Mouse (Mus musculus) liver, embryonic 16.5 days (tissue): ENCODE data around the gene Fbxo39. TPM values are rescaled to one million over a fixed set of nuclear protein-coding genes. Genes with fewer than 3 reads are reported as not detected.

Experiments
- ATAC-seq: fragments of 200-750 bp; cut with Nextera tagmentation; 2 replicates; pipeline ENCODE4 v1.8.0; 2017; ENCODE audit warnings: low read depth, mild to moderate bottlenecking, moderate number of reproducible peaks, moderate library complexity
- H3K27ac ChIP-seq: fragments of 300-500 bp; sonication (generic); 2 replicates; pipeline ENCODE4 v1.5.1; 2014; ENCODE audit warnings: mild to moderate bottlenecking, low read length
- H3K27me3 ChIP-seq: fragments of 300-500 bp; sonication (generic); 2 replicates; pipeline ENCODE4 v1.6.1; 2014; ENCODE audit warnings: low read depth, low read length, mixed read lengths; ENCODE audit not compliant: control insufficient read depth, insufficient read depth
- H3K36me3 ChIP-seq: fragments of 300-500 bp; sonication (generic); 2 replicates; pipeline ENCODE4 v1.6.1; 2014; ENCODE audit warnings: mild to moderate bottlenecking; ENCODE audit not compliant: control insufficient read depth, insufficient read depth
- H3K4me1 ChIP-seq: fragments of 300-500 bp; sonication (generic); 2 replicates; pipeline ENCODE4 v1.6.1; 2014; ENCODE audit warnings: low read depth, low read length, mixed read lengths; ENCODE audit not compliant: control insufficient read depth
- H3K4me2 ChIP-seq: fragments of 300-500 bp; sonication (generic); 2 replicates; pipeline ENCODE4 v1.6.1; 2014; ENCODE audit warnings: low read depth, low read length, mixed read lengths
- H3K4me3 ChIP-seq: fragments of 300-500 bp; sonication (generic); 2 replicates; pipeline ENCODE4 v1.5.1; 2014; ENCODE audit warnings: low read depth, mild to moderate bottlenecking, low read length
- H3K9ac ChIP-seq: fragments of 300-500 bp; sonication (generic); 2 replicates; pipeline ENCODE4 v1.6.1; 2014; ENCODE audit warnings: low read depth, low read length
- H3K9me3 ChIP-seq: fragments of 300-500 bp; sonication (generic); replicated peaks from 2 replicates; pipeline ENCODE4 v1.6.1; 2016; ENCODE audit warnings: low read length; ENCODE audit not compliant: control insufficient read depth
- WGBS: fragments of 180-500 bp; shearing (Covaris S2); extraction: QIAGEN DNeasy Blood & Tissue Kit; methylation state at CpG from one replicate; pipeline ENCODE4 v1.1.7; 2014; ENCODE audit not compliant: insufficient replicate concordance; 5-methylcytosine and 5-hydroxymethylcytosine counted together
- polyA plus RNA-seq: library from polyadenylated mRNA; unstranded; fragments of >200 nt; fragmentation: Nextera tagmentation; extraction: Ambion mirVana; gene quantifications from 2 replicates; pipeline ENCODE4 v1.2.1, GENCODE M21; 2015

The Fbxo39 gene
- polyA plus RNA-seq, 1 experiment from 2014 or later: not detected

DNA sequence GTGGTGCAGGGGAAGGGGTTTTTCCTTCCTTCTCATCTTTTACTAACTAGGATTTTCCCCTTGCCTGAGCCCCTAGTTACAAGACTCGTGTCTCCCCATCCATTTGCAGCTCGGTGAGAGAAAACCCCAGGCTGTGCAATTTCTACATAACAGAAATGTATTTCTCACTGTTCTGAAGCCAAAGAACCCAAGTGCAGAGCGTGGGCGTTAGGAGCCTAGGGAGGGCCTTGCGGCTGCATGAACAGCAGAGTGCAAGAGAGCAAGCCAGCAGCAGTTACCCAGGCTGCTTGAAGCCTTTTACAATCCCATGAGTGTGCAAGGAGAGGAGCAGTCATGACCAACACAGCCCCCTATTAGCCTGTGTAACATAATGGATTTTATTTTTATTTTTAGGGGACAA lies 6.8 kb upstream of the Fbxo39 start:
- Histone ChIP-seq H3K27me3 (no peaks in the 10 kb centered on the region), H3K4me1 (no peaks in the 10 kb centered on the region), H3K4me2 (no peak overlapping the region), H3K36me3 (no peaks in the 10 kb centered on the region), H3K27ac (no peak overlapping the region), H3K4me3 (no peak overlapping the region), H3K9me3 (no peaks in the 10 kb centered on the region), H3K9ac (no peak overlapping the region)
- ATAC-seq: no peak
- 58% methylated on average over 5 of the region's 5 CpGs for WGBS

DNA sequence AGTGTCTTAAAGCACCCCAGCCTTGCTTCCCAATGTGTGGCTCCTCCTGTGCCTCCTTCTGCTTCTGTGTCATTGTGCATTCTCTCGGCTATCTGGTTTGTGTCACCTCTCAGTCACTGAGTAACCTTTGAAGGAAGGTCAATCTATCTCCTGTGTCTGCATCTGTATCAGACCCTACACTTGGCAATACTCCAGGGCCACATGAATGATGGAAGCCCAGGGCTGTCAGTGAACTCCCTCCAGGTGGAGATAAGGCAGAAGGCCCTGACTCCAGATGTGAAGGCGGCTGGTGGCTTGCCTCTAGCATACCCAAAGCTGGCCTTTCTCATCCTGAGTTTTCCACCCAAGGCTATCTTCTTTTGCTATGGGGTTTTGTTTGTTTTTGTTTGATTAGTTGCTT lies 5.3 kb upstream of the Fbxo39 start:
- no peaks in the 10 kb centered on the region for H3K36me3 ChIP-seq
- no peak overlapping the region for H3K4me3 ChIP-seq
- no peak for ATAC-seq
- H3K27me3 ChIP-seq: peaks cover 5% of the 10 kb centered on the region
- 21% methylated on average over 2 of the region's 2 CpGs for WGBS
- H3K9ac ChIP-seq: no peak overlapping the region
- no peaks in the 10 kb centered on the region for H3K4me1 ChIP-seq
- H3K27ac ChIP-seq: no peak overlapping the region
- no peaks in the 10 kb centered on the region for H3K9me3 ChIP-seq
- no peak overlapping the region for H3K4me2 ChIP-seq

DNA sequence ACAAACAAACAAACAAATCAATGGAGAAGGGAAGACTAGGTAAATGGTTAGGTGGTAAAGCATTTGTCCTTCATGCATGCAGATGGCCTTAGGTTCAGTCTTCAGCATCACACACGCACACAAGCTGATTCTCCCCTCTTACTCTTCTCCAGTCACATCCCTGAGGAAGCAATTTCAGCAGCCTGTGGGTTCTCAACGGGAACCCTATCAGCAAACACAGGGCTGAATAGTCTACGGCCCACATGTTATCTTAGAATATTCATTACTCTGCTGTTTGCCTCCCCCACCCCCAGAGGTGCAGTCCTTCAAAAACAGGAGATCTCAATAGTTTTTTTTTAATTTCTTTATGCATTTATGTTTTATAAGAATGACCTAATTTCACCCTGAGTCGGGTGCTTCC lies 3.8 kb upstream of the Fbxo39 start:
- Histone ChIP-seq H3K9ac (no peak overlapping the region), H3K27ac (no peak overlapping the region), H3K27me3 (peaks cover 14% of the 10 kb centered on the region), H3K4me3 (no peak overlapping the region), H3K4me2 (no peak overlapping the region), H3K9me3 (no peaks in the 10 kb centered on the region), H3K4me1 (no peaks in the 10 kb centered on the region), H3K36me3 (no peaks in the 10 kb centered on the region)
- 33% methylated on average over 4 of the region's 4 CpGs for WGBS
- ATAC-seq: no peak

DNA sequence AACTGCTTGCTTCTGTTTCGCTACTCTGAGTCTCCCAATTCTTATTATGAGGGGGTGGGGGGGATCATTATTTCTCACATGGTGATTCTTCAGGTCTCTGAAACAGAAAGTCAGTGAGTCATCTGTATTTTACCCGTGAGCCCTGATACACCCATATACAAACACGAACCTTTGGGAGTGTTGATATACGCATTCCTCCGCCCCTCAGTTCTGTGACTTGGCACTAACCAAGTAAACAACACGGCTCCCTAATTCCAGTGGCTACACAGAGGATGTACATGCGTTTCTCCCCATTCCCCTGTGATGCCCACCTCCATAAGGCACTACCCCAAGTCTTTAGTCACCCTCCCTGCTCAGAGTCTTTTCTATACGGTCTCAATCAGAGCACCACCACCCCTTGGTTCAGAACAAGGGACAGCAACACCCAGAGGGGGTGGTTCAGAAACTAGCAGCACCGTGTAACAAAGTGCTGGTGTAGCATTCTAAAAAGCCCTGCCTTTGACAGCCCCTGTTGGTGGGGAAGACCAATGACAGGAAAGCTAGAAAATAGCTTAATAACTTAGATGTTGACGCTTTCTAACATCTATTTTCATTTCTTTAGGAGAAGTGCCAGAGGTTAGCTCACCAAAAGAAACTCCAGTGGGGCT lies 2.8 kb upstream of the Fbxo39 start:
- no peak overlapping the region for H3K9ac ChIP-seq
- peaks cover 14% of the 10 kb centered on the region for H3K27me3 ChIP-seq
- H3K4me3 ChIP-seq: no peak overlapping the region
- no peaks in the 10 kb centered on the region for H3K36me3 ChIP-seq
- no peak overlapping the region for H3K4me2 ChIP-seq
- H3K27ac ChIP-seq: no peak overlapping the region
- 57% methylated on average over 10 of the region's 10 CpGs for WGBS
- ATAC-seq: no peak
- no peaks in the 10 kb centered on the region for H3K9me3 ChIP-seq
- no peaks in the 10 kb centered on the region for H3K4me1 ChIP-seq

DNA sequence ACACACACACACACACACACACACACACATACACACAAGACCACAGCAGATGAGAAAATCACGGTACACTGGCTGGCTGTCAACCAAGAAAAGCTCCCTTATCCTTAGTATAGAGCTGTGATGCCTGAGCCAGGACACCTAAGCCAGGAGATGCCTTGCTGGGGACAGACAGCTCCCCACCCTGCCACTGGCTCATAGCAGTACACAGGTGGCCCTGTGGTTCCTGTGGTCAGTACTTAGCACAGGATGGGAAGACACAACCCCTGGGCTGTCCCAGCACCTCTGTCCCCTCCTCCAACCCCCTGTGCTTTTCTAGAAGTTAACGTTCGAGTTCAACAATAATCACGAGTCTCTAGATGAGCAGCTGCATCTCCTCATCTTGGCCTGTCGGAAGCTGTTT lies 3.8 kb downstream of the Fbxo39 start:
- peaks cover 14% of the 10 kb centered on the region for H3K27me3 ChIP-seq
- no peak for ATAC-seq
- 54% methylated on average over 5 of the region's 5 CpGs for WGBS

DNA sequence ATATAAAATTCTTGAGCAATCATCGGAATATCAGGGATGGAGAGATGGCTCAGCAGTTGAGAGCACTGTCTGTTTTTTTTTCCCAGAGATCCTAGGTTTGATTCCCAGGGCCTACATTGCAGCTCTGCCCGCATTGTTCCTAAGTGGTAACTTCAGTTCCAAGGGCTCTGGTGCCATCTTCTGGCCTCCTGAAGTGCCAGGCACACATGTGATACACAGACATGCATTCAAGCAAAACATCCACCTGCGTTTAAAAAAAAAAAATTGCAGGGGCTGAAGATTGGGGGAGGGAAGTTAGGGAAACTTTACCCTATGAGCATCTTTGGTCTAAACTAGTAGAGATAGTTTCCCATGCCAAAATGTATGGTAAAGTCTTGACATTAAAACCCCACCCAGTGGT lies 10.2 kb downstream of the Fbxo39 start:
- Histone ChIP-seq H3K36me3 (no peaks in the 10 kb centered on the region), H3K4me2 (no peak overlapping the region), H3K9me3 (no peaks in the 10 kb centered on the region), H3K4me1 (no peaks in the 10 kb centered on the region), H3K4me3 (no peak overlapping the region), H3K27ac (no peak overlapping the region), H3K9ac (no peak overlapping the region), H3K27me3 (no peaks in the 10 kb centered on the region)
- 53% methylated on average over 3 of the region's 3 CpGs for WGBS
- ATAC-seq: no peak

More for the DNA sequence above, 3.8 kb downstream of the Fbxo39 start:
- Histone ChIP-seq H3K4me1 (no peaks in the 10 kb centered on the region), H3K9me3 (no peaks in the 10 kb centered on the region), H3K4me3 (no peak overlapping the region), H3K36me3 (no peaks in the 10 kb centered on the region), H3K4me2 (no peak overlapping the region), H3K9ac (no peak overlapping the region), H3K27ac (no peak overlapping the region)

DNA sequence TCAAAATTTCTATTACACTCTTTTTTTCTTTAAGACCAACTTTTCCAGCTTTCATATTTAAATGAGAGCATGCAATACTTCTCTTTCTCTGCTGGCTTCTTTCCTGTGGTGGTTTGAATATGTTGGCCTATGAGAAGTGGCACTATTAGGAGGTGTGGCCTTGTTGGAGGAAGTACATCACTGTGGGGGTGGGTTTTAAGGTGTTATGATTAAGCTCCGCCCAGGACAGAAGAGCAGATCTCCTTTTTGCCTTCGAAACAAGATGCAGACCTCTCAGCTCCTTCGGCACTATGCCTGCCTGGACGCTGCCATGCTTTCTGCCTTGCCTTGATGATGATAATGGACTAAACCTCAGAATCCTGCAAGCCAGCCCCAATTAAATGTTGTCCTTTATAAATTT lies 11.5 kb downstream of the Fbxo39 start:
- Histone ChIP-seq H3K9ac (no peak overlapping the region), H3K36me3 (no peaks in the 10 kb centered on the region), H3K27ac (no peak overlapping the region), H3K4me1 (no peaks in the 10 kb centered on the region), H3K27me3 (no peaks in the 10 kb centered on the region), H3K4me2 (no peak overlapping the region), H3K4me3 (no peak overlapping the region), H3K9me3 (no peaks in the 10 kb centered on the region)
- WGBS: 62% methylated on average over 4 of the region's 4 CpGs
- ATAC-seq: no peak

DNA sequence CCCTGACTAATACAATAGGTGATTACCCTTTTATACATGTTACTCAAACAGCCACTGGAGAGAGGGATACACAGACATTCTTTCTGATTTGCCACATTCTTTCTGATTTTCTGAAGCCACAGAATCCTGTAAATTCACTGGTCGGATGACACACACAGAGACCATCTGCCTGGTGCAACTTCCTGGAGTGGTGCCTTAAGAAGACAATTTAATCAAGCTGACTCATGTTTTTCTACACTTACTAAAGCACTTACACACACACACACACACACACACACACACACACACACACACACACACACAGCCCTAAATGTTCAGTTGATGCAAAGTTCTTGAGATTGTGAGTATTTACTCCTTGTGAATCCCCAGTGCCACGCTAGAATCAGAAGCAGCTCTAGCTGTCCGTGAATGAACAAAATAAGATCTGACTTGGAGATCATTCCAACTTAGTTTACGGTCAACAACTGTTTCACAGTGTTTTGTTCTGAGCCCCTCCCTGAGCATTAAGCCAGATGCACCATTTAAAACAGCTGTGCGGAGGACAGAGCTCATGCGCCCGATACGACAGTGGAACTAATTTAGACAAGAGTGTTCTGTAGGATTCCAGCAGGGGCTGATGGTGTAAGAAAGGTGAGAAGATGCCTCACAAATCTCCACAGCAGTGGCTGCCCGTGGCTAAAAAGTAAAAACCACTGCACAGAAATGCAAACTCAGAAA lies 18.9 kb downstream of the Fbxo39 start:
- 70% methylated on average over 9 of the region's 9 CpGs for WGBS
- Histone ChIP-seq H3K4me1 (no peaks in the 10 kb centered on the region), H3K27me3 (no peaks in the 10 kb centered on the region), H3K36me3 (no peaks in the 10 kb centered on the region), H3K9ac (no peak overlapping the region), H3K9me3 (no peaks in the 10 kb centered on the region), H3K4me3 (no peak overlapping the region), H3K4me2 (no peak overlapping the region), H3K27ac (no peak overlapping the region)
- no peak for ATAC-seq

DNA sequence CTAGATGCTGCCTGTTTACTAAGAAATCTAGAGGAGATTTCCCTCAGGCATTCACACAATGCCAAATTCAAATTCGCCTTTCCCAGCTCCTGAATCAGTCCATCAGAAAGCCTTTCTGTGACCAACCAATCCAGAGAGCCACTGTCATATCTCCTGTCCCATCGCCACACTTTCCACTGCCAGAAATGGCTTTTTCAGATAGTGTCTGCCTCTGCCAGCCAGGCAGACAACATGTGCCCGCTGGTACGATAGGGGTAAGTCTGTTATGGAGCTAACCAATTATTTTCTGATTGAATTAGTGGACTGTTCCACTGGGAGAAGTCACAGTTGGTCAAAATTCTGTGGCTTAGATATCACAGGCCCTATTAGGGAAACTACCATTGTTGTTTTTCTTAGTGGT lies 20.4 kb downstream of the Fbxo39 start:
- H3K9ac ChIP-seq: no peak overlapping the region
- no peak overlapping the region for H3K27ac ChIP-seq
- no peak overlapping the region for H3K4me3 ChIP-seq
- WGBS: 53% methylated on average over 4 of the region's 4 CpGs
- H3K4me2 ChIP-seq: no peak overlapping the region
- no peaks in the 10 kb centered on the region for H3K36me3 ChIP-seq
- H3K9me3 ChIP-seq: no peaks in the 10 kb centered on the region
- ATAC-seq: no peak
- no peaks in the 10 kb centered on the region for H3K4me1 ChIP-seq
- H3K27me3 ChIP-seq: no peaks in the 10 kb centered on the region
